Mouse (Mus musculus): Measurements from ENCODE around the gene Arhgef1.

Gene Arhgef1

DNA sequence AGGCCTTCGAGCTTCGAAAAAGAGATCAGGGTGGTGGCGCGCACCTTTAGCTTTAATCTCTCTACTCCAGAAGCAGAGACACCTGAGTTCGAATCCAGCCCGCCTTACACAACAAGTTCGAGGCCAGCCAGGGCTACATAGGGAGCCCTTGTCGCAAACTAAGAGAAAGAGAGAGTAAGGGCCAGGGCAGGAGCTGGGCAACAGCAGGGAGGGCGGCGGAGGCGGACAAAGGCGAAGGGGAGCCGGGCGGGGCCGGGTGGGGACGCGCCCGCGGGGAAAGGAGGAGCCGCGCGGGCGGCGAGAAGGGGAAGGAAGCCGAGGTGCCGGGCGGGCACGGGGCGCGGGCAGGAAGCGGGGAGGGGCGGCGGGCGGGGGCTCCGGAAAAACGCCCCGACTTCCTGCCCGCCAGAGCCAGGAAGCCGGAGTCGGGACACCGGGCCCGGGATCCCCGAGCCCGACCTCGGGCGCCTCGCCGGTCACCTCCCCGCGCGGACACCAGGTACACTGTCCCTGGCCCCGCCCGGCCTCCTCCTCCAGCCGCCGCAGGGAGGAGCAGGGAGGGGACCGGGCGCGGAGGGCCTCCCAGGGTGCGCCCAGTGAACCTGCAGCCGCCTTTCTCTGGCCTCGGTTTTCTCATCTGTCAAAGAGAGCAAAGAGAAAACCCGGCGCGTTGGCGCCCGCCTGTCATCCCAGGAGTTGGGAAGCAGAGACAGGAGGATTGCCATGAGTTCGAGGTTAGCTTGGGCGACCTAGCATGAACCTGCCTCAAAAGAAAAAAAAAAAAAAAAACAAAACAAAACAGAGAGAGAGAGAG is at the start of gene Arhgef1:
Arhgef1 (plus strand) TSS at position 283 of the 814 bp plus-strand sequence.
- peak; percentile 48 for DNase-seq (ENCODE audit: low spot score)

DNA sequence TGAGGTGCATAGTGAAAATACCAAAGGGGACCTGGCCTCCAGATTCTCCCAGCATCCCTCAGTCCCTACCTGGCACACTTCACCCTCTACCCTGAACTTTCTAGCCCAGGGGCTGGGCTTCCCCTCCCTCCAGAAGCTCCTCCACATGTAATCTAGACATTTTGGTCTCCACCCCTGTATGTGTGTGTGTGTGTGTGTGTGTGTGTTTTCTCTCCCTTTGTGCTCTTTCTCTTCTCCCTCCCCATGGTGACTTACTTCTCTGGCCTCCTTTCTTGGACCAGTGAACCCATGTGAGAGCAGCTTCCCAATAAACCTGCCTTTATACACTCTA is 49.5 kb upstream of the Arhgef1 start:
- no peak for DNase-seq (ENCODE audit: low spot score)

DNA sequence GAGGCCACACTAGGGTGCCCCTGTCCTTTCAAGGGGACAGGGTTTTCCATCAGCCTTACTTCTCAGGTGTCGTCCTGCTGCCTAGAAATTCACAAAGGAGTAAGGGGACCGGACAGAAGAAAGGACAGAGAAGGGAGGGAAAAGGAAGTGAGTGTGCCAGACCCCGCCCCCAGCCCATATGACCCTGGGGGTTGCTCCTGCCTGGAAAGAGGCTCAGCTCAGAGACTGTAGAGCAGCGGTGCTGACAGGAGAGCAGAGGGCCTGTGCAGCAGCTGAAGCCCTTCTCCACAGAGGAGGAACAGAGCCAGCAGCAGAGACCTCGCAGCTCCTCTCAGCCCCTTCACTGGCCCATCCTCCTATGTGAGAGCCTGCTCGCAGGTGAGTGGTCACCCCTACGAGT is 49.0 kb upstream of the Arhgef1 start:
- no peak for DNase-seq (ENCODE audit: low spot score)

DNA sequence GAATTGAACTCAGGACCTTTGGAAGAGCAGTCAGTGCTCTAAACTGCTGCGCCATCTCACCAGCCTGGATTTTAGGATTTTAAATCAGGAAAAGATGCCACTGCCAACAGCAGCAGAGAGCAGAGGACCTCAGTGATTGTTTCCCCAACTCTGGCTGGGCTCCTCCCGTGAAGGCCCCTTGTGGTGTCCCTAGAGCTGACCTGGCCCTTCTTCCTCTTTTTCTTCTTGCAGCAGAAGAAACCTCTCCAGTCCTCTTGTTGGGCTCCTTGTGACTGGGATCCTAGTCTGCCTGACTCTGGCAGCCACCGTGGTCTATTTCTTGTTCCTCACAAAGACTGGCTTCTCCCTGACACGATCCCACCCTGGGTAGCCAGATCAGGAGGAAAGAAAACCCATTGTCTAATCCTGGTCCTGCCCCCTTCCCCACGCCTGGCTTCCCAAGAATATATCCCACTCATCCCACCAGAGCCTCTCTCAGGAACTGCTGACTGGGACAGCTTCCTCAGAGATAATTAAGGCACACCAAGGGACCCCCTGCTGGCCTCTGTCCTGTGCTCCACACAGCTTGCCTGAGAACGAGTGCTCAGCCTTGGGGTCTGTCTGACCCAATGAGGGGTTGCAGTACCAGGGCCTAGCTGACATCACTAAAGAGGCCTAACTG is 46.1 kb upstream of the Arhgef1 start:
- DNase-seq (ENCODE audit: low spot score) = no peak

DNA sequence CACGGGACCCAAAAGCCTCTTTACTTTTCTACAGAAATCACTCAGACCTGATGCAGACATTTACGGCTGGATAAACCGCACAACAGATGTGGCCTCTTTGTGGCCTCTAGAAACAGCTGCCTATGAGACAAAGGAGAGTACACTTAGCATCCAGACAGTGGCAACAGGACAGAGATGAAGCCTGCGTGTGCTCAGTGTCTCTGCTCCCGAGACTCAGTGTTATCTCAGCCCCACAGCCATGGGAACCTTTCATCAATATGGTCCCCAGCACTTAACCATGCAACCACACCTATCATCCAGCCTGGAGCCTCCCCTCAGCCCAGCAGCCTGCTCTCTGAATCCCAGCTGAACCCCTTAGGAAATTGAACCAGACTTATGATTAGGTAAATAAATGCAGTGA is 43.5 kb upstream of the Arhgef1 start:
- DNase-seq (ENCODE audit: low spot score) = no peak

DNA sequence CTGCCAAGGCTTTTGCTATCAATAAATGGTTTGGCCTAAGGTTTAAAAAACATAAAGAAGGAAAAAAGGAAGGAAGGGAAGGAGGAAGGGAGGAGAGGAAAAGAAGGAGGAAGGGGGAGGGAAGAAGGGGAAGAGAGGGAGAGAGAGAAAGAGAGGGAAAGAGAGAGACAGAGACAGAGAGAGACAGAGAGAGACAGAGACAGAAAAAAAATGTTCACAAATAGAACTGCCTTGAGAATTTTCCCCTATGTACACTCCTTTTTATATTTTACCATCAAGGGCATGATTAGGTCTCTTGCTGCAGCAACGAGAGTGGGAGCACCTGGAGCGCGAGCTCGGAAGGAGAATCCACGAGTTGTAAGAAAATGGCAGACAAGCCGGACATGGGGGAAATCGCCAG is 40.8 kb upstream of the Arhgef1 start, which contains the start of gene Gm9844:
Gm9844 (plus strand) TSS at position 301 of the 400 bp plus-strand sequence.
- DNase-seq (ENCODE audit: low spot score) = no peak

DNA sequence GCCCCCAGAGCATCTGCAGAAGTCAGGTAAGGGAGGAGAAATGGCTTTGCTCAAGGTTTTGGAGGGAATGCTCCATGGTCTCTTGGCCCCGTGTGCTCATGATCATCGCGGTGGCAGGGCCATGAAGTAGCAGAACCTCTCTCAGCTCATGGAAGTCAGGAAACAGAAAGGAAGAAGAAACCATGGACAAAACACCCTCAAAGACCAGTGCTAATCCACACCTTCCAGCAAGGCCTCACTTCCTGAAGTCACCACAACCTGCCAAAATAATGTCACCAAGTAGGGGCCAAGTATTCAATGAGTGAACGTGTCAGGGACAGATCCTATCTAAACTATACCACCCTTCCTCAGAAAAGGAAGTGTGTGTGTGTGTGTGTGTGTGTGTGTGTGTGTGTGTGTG is 39.9 kb upstream of the Arhgef1 start:
- no peak for DNase-seq (ENCODE audit: low spot score)

DNA sequence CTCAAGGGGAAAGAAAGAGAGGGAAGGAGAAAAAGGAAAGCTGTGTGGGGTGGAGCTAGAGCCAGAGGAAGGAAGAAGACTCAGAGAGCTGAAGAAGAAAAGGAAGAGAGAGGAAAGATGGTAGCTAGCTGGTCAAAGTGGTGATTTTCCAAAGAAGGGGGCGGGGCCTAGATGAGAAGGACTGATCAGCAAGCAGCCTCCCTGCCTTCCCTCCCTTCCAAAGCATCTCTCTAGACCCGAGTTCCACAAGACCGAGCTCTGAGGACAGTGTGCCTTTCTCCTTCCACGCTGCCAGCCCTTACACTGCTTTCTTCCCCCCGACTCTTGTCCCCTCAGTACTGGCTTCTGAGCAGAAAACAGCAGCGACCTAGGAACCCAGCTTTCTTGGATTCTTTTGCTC is 38.6 kb upstream of the Arhgef1 start:
- DNase-seq (ENCODE audit: low spot score) = no peak

DNA sequence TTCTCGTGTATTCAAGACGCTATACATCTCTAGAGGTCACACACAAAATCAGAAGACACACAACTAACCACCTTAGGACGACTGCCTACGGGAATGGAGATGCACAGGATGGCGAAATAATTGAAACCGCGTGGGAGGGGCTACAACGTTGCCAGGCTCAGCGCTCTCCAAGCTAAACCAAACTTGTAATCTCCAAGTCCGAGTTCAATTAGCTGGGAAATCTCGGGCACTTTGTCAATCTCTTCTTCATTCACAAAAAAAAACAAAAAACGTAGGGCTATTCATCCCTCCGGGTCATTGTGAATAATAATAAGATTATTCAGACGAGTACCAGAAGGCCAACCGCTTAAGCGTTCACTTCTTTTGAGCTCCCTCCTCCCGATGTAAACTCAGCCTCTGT is 33.6 kb upstream of the Arhgef1 start:
- DNase-seq (ENCODE audit: low spot score) = no peak

DNA sequence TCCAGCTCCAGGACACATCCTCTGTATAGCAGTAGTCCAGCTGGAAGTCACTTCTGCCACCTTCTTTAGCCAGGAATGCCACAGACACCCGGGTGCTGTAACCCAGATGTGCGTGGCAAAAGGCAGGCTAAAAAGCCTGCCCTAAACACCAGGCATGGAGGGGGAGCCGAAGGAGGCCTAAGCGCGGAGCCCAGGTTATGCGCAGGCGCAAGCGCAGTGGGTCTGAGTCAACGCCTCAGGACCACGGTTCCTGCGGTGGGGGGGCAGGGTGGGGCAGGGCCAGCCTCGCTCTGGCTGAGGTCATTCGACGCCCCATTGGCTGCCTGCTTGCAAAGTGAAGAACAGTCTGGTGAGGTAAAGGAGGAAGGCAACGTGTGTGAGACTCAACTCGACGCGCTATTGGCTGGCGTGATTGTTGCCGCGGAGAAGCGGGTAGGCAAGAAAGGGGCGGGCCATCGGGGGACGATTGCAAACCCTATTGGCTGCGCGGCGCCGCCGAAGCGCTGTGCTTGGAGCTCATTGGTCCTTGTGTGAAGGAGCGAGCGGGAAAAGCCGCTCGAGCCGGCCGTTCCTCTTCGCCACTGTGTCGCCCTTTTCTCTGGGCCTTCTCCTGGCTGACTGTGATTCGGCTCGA is 33.1 kb upstream of the Arhgef1 start, which contains the start of the genes Lypd4 and Dmrtc2:
Lypd4 (minus strand) TSS at position 410 of the 634 bp plus-strand sequence.
Dmrtc2 (plus strand) TSS at position 526 of the 634 bp plus-strand sequence.
- peak; percentile 31 for DNase-seq (ENCODE audit: low spot score)

DNA sequence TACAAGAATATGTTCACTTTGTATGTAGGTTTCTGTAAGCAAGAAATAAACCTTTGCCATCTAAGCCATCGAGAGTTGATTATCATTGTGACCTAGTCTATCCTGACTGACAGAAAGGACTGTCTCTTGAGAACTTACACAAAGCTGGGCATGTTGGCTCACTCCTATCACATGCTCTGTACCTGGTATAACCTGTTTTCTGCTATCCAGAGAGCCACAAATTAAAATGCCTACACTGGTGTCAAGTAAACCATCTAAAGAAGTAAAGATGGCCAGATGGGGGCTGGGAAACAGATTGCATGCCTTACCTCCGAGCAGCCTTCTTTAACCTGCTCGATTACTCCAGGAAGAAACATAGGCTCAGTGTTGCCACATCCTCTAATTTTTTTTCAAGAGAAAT is 25.1 kb upstream of the Arhgef1 start:
- no peak for DNase-seq (ENCODE audit: low spot score)

DNA sequence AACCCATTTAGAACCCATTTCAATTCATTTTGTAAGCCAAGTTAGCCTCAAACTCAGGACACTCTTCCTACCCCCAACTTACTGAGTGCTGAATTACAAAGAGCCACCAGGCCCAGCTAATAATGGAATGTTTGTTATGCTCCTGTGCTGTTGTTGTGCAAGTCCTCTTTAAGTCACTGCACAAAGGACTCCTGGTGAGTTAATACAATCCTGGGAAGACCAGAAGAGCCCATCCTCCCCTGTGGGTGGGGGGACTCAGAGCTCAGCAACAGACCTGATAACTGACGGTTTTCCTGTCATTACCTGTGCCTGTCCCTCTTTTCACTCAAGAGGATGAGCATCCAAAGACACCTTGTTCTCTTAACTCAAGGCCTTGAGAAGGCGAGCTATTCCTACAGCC is 23.1 kb upstream of the Arhgef1 start:
- DNase-seq (ENCODE audit: low spot score) = no peak

DNA sequence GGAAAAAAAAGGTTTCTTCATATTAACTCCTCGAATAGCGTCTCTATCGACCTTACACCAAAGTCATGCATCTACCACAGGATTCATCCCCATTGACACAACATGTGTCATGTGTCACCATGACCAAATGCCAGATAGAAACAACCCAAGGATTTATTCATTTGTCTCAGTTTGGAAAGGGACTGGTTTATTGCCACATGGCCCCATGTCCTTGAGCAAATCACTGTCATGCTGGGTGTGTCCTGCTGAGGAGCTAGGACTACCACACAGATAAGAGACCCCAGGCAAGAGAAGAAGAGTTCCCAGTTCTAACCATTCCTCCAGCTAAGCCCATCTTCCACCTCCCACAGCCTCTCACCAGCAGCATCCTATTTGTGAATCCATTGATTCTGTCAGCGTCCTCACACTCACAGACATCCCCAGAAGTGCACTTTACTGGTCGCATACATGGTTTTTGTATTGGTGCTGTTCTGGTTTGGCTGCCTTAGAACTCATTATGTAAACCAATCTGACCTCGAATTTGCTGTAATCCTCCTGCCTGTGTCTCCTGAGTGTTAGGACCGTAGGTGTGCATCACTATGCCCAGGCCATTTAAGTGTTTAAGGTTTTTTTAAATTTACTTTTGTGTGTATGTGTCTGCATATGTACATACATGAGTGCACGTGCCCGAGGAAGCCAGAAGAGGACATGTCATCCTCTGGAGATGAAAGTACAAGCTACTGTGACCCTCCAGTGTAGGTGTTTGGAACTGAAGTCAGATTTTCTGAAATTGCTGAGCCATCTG is 20.1 kb upstream of the Arhgef1 start:
- DNase-seq (ENCODE audit: low spot score) = no peak

DNA sequence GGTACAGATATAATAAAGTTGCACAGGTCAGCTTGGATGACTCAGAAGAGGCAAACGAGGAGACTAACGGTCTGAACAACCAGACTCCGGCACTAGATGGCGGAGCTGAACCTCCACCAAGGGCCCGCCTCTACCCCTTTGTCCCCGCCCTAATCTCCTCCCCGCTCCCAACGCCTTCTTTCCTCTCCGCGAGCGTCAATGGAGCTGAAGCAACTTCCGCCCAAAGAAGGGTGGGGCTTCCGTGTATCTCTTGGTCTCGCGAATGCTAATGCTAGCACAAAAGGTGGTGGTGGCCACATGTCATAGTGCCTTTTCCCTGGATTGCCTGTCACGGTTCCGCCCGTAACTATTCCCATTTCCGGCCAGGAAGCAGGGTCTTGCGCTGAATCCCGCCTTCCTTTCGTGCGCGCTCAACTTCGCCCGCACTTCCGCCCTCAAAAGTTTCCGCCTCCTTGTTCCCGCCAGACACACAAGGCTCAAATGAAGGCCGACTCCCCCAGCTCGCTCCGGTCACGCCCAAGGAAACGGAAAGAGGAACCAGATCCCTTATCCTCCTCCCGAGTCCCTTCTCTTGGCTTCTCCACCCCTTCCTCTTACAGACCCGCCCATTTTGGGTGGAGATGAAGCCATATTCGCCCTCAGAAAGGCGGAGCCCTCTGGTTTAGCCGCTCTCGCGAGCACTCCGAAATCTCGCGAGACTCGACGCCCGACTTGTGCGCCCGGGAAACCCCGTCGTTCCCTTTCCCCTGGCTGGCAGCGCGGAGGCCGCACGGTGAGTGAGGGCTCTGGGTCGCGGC is 18.6 kb upstream of the Arhgef1 start, which contains the start of gene Rps19:
Rps19 (plus strand) TSS at position 476 of the 797 bp plus-strand sequence.
- DNase-seq (ENCODE audit: low spot score) = peak; percentile 99

DNA sequence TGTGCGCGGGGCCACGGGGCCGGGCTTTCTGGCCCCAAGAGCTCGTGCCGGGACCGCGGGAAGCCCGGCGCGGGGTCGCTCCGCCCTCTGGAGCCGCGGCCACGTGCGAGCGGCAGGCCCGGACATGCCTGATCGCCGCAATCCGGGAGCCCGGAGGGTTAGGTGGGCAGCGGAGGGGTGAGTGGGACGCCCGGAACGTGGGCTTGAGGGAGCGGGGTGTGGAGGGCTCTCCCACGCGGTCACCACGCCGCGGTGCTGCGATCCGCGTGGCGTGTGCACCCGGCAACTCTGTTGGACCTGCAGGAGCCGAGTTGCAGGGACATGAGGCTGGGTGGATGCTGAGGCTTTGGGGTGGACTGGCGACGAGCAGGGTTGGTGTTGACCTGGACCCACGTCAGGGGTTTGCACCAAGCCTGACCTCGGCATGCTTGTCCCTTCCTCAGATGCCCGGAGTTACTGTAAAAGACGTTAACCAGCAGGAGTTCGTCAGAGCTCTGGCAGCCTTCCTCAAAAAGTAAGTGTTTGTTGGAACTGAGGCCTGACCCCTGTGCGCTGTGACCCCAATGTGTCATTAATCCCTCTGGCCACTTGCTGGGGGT is 17.9 kb upstream of the Arhgef1 start:
- no peak for DNase-seq (ENCODE audit: low spot score)

DNA sequence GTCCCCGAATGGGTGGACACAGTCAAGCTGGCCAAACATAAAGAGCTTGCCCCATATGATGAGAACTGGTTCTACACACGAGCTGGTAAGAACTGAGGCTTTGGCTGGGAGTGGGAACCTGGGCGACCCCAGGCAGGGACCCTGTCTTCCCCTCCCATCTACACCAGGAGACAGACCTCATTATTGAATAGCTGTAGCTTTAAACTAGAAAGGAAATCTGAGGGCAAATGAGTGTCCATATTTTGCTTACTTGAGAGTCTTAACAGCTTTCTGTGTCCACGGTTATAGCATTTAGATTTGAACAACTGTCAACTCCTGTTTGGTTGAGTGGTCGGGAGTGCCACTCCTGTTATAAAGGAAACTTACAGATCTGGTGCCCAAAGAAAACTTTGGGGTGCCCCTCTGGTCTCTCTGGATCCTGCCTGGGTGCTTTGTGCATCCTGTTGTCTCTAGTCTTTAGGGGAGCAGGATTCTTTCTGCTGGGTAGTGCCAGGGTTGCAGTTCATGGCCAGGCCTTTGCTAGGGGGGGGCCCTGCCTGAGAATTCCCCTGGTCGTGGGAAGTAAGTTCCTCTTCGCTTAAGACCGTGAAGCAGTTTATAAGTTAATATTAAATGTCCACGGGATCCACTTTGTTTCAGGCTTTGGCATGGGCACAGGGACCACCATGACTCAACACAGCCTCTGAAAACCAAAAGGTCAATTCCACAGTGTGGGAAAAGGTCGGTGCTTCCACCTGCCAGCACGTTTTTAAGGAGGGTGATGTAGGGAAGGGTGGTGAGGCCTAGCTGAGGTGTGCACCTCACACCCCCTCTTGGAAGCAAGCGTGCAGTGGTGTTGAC is 17.0 kb upstream of the Arhgef1 start:
- DNase-seq (ENCODE audit: low spot score) = no peak

DNA sequence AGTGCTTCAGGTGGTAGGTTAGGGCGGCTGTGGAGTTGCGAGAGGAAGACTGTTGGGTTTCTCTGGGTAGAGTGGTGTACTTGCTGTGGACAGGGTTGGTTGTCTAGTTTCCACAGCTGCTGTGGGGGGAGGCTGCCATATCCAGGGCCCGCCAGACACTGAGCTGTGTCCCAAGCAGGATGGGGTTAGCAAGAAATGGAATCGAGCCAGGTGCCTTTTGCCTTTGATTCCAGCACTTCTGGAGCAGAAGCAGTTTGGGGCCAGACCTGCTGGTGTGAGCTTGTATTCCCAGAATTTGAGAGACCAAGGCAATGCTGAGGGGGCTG is 16.4 kb upstream of the Arhgef1 start:
- no peak for DNase-seq (ENCODE audit: low spot score)

DNA sequence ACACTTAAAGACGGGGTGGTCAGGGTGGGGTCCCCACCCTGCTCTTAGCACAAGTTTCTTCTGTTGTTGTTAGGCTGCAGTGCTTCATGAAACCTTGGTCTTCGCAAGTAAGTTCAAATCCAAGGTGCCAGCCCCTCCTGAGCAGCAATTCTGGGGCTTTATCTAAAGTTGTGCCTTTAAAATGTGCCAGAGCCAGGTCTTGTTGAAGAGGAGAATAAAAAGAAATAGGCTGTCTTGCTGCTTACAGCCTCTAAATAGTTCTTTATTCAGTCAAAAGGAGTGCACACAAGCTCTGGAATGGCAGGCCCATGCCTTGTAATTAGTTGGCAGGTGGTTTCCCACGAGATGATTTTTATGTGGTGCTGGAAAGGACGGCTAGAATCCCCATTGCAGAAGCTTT is 15.6 kb upstream of the Arhgef1 start:
- no peak for DNase-seq (ENCODE audit: low spot score)

DNA sequence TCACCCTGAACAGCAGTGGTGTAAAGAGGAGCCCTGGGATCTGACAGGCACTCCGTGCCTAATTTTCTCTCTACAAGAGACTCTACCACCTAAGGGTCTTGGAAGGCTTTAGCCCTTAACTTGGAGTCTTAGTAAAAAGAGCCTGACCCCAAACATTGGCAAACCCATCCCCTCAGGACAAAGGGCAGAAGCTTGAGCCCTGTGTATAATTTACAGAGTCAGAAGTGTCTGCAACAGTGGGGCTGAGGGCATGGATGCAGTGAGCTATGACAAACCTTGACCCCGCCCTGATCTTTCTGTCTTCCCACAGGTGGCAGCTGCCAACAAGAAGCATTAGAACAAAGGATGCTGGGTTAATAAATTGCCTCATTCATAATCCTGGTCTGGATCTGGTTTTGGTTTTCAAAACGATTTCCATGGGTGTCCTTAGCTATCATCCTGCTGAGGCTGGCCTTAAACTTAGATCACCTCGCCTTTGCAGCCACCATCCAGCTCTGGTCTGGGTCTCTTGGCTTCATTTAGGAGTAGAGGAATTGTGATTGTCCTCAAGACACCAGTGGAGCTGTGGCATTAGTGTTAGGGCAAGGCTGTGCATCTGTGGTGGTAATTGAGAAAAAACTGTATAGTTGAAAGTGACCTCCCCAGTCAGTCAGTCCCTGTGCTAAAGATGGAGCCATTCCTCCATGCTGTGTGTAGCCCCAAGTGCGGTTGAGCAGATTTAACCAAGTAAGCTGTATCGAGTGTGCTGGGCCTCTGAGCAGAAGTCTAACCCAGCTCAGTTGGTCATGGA is 13.1 kb upstream of the Arhgef1 start:
- DNase-seq (ENCODE audit: low spot score) = no peak

All from embryo, embryonic 10 days (tissue).